Mouse (Mus musculus) liver, embryonic 14.5 days (tissue): ENCODE measurements around the gene Gm4307.
"Not testable (repeated sequence)": the region's sequence is repeated elsewhere in the genome, so short reads cannot be mapped to it uniquely, and the experiment has no call there.

Source experiments
- CTCF ChIP-seq: IDR thresholded peaks from 2 replicates; pipeline ENCODE4 v1.5.1; 2016; ENCODE audit warnings: antibody characterized with exemption, low read depth, control low read depth
- EP300 ChIP-seq: IDR thresholded peaks from 2 replicates; pipeline ENCODE4 v1.6.1; 2016; ENCODE audit warnings: antibody characterized with exemption, low read depth

GRCm38 (mm10) chr10:100345672-100346071, 15.5 kb upstream of the Gm4307 start, which contains the start of gene Gm4303:
- TF ChIP-seq CTCF, EP300: not testable (repeated sequence)
